Mouse (Mus musculus) gastrocnemius, postnatal 36 days (tissue): Measurements from ENCODE around the gene Kif6. TPM values are rescaled to one million over a fixed set of nuclear protein-coding genes. Genes with fewer than 3 reads are reported as not detected.
A peak's percentile ranks its signal among the peaks of the same experiment; 100 is the strongest.

Experiments used
- DNase-seq, 2 experiments: peaks; one replicate each; pipeline ENCODE4 v3.0.0; 2022
- intact Hi-C: fragments of 180-260 bp; cut with DNase I; formaldehyde crosslinking; loops from one replicate; pipeline ENCODE4 v1.15.1; 2025
- long read RNA-seq, 2 experiments: library from polyadenylated mRNA; stranded (forward); transcript quantifications; one replicate each; pipeline ENCODE4 v2.0.0; 2021
- total RNA-seq, 2 experiments: library from RNA; stranded (reverse); gene quantifications; 2 replicates each; pipeline ENCODE4 v1.2.3; 2021

Gene Kif6
- not detected for total RNA-seq
- long read RNA-seq, experiment 1, result 0 reads
- long read RNA-seq, experiment 2, result 0 reads

DNA sequence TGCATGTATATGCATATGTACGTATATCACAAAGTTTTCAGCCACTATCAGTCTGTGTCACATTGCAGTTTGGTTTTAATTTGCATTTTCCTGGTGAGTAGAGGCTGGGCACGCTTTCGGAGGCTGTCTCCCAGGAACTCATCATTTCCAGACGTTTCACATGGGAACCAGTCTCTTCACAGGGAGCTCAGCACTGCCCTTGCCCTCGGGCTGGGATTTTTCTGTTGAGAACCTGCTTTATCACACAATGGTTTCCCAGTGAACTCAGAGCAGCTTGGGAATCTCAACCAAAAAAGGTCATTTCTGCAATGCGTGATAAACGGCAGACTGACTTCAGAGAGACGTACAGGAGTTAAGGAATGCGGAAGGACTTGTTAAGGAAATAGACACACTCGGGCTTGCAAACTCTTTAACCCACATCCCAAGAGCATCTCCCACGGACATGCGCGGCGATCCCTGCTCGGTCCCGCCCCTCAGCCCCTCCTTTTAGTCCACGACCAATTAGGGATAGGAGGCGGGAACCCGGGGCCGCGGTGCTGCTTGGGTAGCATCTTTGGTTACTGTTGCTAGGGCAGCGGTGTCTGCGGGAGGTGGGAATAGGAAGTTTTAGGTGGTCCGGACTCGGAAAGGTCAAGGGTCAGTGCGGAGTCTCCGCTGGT lies at the start of gene Kif6:
Gene Kif6 (plus strand): TSS at position 560 of the 659 bp plus-strand sequence.
- intact Hi-C loops, result no loop called here

DNA sequence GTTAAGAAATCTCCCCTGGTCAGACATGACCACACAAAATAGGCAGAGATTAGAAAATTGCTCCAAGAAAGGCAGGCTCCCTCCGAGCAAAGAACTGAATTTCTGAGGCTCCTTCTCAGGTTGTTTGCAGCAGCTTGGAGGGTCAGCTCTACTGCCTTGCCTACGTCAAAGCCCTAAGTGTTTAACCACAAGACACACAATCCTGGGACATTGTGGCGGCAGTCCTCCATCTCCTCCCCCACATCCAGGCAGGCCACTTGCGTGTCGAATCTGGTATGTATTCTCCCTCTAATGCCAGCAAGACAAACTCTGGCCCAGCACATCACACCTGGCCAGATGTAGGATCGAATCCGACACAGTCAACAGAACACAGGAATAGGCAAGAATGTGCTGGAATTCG lies 46.2 kb upstream of the Kif6 start:
- intact Hi-C loops, result no loop called here
- DNase-seq, result no peak

More for the DNA sequence above, at the start of gene Kif6:
- DNase-seq, result peak; percentile 64 to 68

DNA sequence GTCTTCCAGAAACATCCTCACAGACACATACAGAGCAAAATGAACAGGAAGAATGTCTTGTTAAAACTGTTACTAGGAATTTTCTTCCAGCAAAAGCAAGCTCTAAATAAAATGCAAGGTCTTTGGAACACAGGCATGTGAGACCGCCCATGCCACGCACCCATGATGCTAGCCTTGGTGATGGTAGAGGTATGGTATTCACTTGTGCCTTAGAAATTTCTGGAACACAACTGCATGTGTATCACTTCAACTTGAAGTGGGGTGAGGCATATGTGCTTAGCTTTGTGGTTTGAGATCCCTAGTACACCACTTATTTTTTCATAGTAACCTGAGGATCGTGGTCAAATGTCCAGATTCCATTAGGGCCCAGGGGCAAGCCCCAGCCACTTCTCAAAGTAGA lies 37.6 kb upstream of the Kif6 start:
- intact Hi-C loops, result no loop called here

DNA sequence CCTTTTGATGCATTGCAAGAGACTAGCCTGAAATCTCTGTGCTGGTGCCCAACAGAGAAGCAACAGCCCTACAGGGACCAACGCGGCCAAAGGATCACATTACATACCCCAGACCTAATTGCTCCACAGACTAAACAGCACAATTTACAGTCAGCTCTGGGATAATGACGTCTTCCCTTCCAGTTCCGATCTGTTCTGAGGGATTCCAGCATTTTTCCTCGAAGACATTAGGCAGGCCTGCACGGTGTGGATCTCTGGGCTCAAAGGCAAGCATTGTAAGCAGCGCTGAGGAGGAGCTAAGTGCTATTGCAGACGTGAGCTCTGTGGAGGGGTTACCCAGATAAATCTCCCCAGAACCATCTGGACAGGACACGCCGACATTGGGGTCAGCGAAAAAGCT lies 32.5 kb upstream of the Kif6 start:
- intact Hi-C loops, result no loop called here
- DNase-seq, result no peak

More for the DNA sequence above, 37.6 kb upstream of the Kif6 start:
- no peak for DNase-seq

DNA sequence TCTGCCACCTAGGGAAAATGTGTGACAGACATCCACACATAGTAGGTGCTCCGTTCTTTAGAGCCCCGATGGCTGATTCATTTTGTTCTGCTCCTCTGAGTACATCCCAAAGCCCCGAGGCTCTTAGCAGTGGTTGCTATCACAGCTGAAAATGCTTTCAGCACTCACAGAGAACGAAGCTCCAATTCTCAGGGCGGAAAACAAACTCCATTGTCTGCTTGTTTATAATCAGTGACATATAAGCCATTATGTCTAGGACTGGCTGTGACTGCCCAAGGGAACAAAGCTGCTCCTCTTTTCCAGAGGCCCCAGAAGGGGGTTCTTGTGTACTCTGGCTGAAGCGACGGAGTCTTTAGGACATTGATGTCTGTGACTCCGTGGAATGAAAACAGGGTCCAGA lies 24.9 kb upstream of the Kif6 start:
- intact Hi-C loops, result no loop called here

DNA sequence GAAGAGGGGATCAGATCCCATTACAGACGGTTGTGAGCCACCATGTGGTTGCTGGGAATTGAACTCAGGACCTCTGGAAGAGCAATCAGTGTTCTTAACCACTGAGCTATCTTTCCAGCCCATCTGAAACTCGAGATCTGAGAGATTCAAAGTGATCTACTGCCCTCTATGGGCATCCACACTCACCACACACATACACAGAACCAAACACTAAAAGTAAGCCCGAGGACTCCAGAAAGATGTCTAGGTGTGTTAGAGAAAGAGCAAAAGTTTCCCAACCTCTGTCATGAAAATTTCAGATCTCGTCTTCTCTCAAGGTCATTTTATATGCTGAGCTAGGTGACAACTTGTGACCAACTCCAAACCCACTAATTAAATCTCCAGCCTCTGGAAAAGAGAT lies 9.5 kb upstream of the Kif6 start:
- intact Hi-C loops, result loop anchor here (10.0 kb wide), 1 partner anchor 141 kb away; no protein-coding TSS in a partner anchor
- no peak for DNase-seq

More for the DNA sequence above, 24.9 kb upstream of the Kif6 start:
- DNase-seq, result no peak

DNA sequence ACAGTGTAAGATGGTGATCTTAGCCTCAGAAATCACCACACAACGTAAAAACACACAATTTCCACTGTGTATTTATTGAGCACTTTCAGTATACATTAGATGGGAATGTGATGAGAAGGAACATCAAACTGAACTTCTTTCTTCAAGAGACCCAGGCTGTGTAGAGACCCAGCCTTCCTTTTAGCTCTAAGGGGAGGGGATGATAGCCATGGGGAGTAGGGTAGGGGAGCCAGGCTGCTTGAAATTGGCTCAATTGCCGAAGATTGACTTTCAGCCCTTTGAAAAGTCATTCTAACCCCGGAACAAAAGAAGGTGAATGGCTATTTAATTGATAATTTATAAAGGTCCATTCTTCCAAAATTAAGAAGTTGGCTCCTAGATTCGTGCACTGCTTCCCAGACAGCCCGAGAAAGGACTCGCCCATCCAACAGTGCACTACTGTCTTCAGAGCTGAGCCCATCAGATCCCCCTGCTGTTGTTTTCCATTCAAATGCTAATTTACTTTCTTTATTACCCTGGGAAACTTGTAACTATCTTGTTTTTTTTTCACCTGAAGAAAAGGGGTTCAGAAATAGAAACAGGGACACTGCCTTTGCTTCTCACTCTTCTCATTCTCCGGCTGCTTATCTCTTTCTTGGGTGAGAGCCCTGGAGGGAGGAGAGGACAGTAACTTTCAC lies 7.4 kb upstream of the Kif6 start:
- DNase-seq, result no peak
- intact Hi-C loops, result loop anchor here (10.0 kb wide), 1 partner anchor 143 kb away; no protein-coding TSS in a partner anchor

DNA sequence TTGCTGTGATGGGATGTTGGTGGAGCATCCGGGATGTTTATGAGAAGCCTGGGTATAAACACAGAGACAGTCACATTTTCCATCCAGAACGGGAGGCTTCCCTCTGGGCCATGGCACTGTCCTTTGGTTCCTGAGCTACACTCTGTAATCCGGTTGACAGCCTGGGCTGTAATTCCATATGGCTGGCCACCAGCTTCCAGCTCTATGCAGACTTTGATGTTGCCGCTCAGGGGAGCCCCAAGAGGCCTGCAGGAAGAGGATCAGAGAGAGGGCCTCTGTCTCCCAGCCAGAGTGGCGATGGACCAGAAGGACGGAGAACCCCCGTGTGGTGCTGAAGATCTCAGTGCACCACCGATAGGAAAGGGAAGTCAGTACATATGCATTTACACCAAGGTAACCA lies 4.6 kb upstream of the Kif6 start:
- intact Hi-C loops, result no loop called here
- no peak for DNase-seq

DNA sequence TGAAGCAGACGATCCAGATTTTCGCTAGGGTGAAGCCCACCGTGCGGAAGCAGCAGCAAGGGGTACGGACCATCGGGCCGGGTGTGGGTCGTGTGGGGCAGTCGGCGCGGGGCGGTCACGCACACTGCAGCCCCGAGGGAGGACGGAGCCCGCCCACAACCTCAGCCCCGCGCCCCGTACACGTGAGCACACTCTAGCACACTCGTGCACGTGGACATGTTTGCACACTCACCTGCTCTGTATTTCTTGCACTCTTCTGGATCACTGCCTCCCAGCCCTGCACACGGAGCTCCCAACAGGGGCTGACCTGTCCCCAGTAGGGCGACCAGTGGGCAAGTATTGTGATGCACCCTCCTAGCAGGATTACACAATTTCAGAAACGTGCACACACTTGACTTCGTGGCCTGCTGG lies 310 bp downstream of the Kif6 start:
- intact Hi-C loops, result no loop called here
- DNase-seq, result no peak

DNA sequence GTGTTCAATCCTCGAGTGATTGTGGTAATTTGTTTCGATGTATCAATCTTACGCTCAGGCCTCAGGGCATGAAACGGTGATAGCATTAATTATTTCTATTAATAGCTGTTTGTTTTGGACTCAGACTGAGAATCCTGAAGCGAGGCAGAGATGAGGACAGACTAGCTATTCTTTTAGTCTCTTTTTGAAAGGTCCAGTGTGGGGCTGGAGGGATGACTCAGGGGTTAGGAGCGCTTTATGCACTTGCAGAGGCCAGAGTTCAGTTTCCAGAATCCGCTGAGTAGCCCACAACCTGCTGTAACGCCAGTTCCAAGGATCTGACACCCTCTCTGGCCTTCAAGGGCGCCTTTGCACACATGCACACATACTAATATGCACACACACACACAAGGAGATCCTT lies 9.6 kb downstream of the Kif6 start:
- DNase-seq, result no peak
- intact Hi-C loops, result no loop called here

DNA sequence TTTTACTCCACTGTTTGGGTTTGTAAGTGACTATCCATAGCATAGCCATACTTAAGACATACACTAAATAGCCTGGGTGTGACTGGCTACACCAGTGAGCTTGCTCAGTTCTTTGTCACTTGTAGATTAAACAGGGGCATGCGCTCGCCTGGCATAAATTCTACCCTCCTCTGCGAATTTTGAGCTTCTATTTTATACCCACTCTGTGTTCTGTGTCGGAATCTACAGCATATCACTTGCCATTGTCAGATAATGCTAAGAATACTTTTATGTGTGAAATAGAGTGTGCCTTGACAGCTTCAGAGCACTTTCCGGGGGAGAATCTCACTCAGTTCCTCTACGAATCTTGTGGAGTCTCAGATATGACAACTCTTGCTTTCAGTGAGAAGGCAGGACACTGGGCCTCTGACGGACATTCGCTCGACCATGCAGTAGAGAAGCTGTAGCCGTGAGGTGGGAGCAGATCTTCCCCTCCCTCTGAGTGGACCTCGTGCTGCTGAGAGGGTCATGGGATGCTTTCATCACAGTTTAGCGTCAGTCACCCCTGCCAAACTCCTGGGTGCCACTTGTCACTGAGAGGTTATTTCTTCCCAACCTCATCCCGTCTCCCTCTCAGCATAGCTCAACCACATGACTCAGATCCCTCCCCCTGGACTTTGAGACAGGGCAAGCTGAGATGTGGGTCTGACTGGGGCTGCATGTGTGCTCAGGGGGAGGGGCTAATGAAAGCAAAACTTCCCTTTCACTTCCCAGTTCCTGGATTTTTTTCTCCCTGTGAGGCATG lies 12.3 kb downstream of the Kif6 start:
- intact Hi-C loops, result no loop called here
- no peak for DNase-seq

DNA sequence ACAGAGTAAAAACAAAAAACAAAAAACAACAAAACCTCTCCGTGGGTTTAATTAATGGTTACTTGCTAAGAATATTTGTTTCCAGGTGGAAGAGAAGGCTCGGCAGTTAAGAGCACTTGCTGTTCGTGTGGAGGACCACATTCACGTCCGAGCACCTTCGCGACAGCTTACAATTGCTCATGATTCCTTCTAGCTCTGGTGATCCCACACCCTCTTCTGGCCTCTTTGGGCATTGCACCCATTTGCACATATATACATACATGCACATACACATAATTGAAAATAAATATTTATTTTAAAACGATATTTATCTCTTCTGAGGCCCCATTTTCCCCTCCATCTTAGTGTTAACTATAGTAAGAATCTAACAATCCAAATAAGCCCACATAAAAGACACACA lies 13.9 kb downstream of the Kif6 start:
- intact Hi-C loops, result no loop called here

DNA sequence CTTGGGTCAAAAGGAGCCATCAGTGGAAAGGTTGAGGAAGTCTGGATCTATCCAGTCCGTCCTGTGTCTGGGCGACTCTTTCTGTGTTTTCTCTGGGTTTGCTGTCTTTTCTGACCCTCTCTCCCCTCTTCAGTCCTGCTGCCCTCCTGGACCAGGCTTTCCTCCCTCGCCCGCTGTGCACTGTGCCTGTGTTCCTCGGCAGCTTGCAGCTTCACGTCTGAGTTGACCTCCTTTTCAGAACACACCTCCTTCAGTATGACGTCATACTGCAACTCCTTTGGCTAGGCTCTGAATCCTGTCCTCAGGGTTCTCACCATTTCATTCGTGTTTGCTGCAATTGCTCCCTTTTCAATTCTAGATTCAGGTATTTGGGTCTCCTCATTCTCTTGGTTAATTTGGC lies 18.1 kb downstream of the Kif6 start:
- intact Hi-C loops, result no loop called here
- no peak for DNase-seq

More for the DNA sequence above, 13.9 kb downstream of the Kif6 start:
- no peak for DNase-seq

DNA sequence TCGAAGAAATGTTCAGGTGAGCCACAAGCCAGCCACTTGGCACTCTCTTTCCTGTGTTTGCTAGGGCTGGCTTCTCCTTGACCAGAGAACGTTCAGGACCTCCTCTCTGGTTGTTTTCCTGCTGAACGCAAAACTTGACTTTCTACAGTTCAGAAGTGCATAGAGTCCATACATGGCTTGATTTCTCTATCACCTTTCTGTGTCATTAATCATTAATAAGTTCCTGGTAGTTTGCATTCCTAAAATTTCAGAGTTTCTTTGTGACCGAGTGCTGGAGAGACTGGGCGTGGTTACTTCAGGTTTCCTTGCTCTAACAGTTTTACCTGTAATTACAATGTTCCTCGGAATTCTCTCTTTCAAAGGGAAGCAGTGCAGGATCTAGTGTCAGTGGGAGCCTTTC lies 27.0 kb downstream of the Kif6 start:
- DNase-seq, result no peak

DNA sequence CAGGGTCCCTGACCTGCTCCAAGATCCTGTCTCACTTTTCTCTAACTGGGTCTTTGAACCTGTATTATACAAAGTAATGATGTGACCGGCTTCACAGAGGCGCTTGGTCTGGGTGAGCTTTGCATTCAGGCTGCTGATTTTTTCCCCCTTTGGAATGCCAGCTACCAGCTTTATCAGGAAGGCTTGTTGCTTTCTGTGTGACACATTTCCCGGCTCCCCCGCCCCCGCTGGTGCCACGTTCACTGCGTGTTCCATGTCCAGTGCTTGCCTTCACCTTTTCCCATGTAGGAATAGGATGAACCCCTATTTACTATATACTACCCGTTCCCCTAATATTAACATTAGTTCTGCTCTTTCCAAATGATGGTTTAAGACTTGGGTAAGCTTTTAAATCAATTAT lies 27.4 kb downstream of the Kif6 start:
- no peak for DNase-seq
- intact Hi-C loops, result no loop called here

More for the DNA sequence above, 27.0 kb downstream of the Kif6 start:
- intact Hi-C loops, result no loop called here

DNA sequence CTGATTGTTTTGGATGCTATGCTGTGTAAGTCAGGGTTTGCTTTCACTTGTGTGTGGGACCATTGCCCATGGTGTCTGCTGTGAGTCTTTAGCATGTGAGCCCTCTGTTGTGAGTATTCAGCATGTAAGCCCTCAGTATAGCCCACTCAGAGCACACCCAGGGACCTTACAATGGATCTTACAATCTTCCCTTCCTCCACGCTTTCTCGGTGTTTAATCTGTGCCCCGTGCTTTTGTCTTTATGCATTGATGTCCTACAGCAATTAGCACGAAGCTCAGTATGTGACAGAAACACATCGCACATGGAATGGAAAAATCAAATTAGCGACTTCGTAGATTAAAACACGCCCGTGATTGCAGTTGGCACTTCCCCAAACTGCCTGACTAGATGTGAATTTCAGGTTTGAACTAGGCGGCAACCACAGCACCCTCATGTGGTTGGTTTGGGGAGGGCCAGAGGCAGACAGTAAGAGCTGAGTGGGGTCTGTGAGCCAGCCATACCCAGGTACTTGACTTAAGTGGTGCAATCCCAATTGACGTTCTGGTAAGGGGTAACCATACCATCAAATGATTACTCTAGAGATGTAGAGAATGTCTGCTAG lies 28.1 kb downstream of the Kif6 start:
- no peak for DNase-seq
- intact Hi-C loops, result no loop called here

DNA sequence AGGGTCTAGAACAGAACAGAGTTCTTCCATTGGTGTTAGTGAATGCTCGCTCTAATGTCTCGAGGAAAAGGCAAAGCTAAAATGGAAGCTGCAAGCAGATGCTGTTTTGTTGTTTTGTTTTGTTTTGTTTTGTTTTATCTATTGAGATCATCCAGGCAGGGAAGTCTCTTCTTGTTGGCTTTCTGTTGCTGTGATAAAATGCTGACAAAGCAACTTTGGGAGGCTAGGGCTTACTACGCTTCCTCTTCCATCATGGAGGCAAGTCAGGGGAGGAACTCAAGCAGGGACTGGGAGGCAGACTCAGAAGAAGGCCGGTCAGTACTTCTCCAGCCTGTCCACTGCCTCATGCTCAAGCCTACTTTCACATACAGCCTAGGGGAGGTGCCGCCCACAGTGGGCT lies 31.3 kb downstream of the Kif6 start:
- intact Hi-C loops, result no loop called here
- no peak for DNase-seq

DNA sequence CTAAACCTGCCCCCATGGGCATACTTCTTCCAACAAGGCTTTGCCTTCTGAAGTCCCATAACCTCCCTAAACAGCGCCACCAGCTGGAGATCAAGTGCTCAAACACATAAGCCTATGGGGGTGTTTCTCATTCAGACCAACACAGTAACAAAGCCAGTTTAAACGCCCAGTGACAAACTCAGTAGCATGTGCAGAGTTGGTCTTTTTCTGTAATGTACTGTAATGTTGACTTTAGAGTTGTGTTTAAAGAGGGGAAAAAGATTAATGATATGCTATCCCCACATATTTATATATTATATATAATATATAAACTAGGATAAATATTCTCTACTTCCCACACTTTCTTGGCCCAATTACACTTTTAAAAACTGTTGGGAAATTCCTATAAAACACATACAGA lies 34.0 kb downstream of the Kif6 start:
- DNase-seq, result no peak
- intact Hi-C loops, result no loop called here

DNA sequence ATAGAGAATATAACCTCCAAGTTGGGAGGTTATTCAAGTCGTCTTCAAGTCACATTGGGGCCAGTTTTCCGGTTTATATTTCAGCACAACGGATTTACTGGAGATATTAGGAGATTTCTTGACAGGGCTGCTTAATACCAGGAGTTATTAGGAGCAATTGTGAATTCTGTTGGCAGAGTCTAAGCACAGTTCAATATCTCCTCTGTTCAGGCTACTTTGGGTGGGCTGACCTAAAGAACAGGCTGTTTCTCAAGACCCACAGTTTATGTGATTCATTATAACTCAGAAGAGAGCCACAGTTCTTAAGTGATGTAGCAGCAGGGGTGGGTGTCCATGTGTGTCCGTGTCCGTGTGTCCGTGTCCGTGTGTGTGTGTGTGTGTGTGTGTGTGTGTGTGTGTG lies 34.5 kb downstream of the Kif6 start:
- no peak for DNase-seq
- intact Hi-C loops, result no loop called here

DNA sequence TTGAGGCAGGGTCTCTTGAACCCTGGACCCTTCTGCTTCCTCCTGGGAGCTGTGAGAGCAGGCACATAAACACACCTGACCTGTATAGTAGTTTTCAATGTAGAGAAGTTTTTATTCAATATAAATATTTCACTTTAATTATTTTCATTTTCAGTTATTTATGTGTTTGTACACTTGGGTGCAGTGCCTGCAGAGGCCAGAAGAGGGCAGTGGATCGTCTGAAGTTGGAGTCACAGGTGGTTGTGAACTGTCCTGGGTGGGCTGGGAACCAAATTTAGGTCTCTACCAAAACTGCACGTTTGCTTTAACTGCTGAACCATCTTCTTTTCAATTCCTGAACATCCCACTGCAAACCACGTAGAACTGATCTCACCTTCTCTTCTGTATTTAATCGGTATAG lies 35.4 kb downstream of the Kif6 start:
- intact Hi-C loops, result no loop called here
- no peak for DNase-seq

DNA sequence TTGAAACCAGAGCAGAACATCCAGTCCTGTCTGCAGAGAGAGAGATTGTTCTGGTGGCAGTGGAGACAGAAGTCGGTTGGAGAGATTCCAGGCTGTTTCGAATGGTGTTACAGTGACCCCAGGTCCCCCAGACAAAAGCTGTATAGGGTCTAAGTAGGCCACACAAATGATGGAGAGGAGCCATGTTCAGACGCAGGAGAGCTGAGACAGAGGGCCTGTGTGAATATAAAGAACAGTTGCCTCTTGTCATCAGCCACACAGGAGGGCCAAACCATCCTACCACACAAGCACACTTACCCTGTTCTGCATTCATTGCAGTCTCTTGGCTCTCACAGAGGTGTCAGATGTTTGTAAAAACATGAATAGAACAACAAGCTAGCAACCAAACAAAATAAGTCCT lies 37.4 kb downstream of the Kif6 start:
- no peak for DNase-seq
- intact Hi-C loops, result no loop called here
